Mouse (Mus musculus) kidney, postnatal 4 days (tissue): ENCODE measurements at regions not wholly inside any gene's neighbourhood (a gene's known extent, or its start where the extent isn't known, plus 50 kb on each side); places are given as distances from the start of the nearest gene placed in this dataset.

Experiments used
- DNase-seq, 2 experiments: peaks; one replicate each; pipeline ENCODE4 v3.0.0; 2021; ENCODE audit warnings: mixed read lengths in 2 of 2

GRCm38 (mm10) chr11:79881812-79882211 lies 80.4 kb downstream of the Utp6 start:
- DNase-seq: peak; percentile 36 to 45

- DNase-seq: peak; percentile 37 to 53
Observed at GRCm38 (mm10) chr11:79878091-79878490, 84.1 kb downstream of the Utp6 start.

GRCm38 (mm10) chr11:79877184-79877745 lies 84.9 kb downstream of the Utp6 start:
- peak; percentile 67 to 68 for DNase-seq

GRCm38 (mm10) chr11:79871783-79872628 lies 90.2 kb downstream of the Utp6 start:
- no peak for DNase-seq

GRCm38 (mm10) chr11:79870189-79870588 lies 92.0 kb downstream of the Utp6 start:
- DNase-seq: peak; percentile 64 to 81

- no peak for DNase-seq
Observed at GRCm38 (mm10) chr11:79869009-79869408, 93.2 kb downstream of the Utp6 start.

GRCm38 (mm10) chr11:79864836-79865235 lies 97.4 kb downstream of the Utp6 start:
- no peak for DNase-seq

- DNase-seq: no peak
Observed at GRCm38 (mm10) chr11:79863487-79864175, 98.6 kb downstream of the Utp6 start.

- peak; percentile 52 to 68 for DNase-seq
Observed at GRCm38 (mm10) chr11:79860611-79861067, 101.6 kb downstream of the Utp6 start.

- no peak for DNase-seq
Observed at GRCm38 (mm10) chr11:79856376-79856775, 105.8 kb downstream of the Utp6 start.

- no peak for DNase-seq
Observed at GRCm38 (mm10) chr11:79849545-79849944, 112.6 kb downstream of the Utp6 start.

GRCm38 (mm10) chr11:79844436-79844835 lies 117.8 kb downstream of the Utp6 start:
- no peak for DNase-seq

- no peak for DNase-seq
Observed at GRCm38 (mm10) chr11:79843021-79843420, 119.2 kb downstream of the Utp6 start.

- DNase-seq: no peak
Observed at GRCm38 (mm10) chr11:79839973-79840372, 122.2 kb downstream of the Utp6 start.

- no peak for DNase-seq
Observed at GRCm38 (mm10) chr11:79838051-79838450, 124.1 kb downstream of the Utp6 start.

- DNase-seq: peak in 1 of 2 experiments; percentile 16
Observed at GRCm38 (mm10) chr11:79837076-79837990, 124.9 kb downstream of the Utp6 start.

GRCm38 (mm10) chr11:79835873-79836272 lies 126.3 kb downstream of the Utp6 start:
- DNase-seq: no peak

GRCm38 (mm10) chr11:79833817-79834216 lies 128.4 kb downstream of the Utp6 start:
- no peak for DNase-seq

GRCm38 (mm10) chr11:79831591-79832320 lies 130.4 kb downstream of the Utp6 start:
- no peak for DNase-seq

- DNase-seq: no peak
Observed at GRCm38 (mm10) chr11:79830567-79831055, 131.6 kb downstream of the Utp6 start.

GRCm38 (mm10) chr11:79827034-79827433 lies 135.2 kb downstream of the Utp6 start:
- DNase-seq: no peak

GRCm38 (mm10) chr11:79825881-79826280 lies 136.3 kb downstream of the Utp6 start:
- no peak for DNase-seq
